Mouse (Mus musculus): ENCODE data around the gene Mpp4. TPM values are rescaled to one million over a fixed set of nuclear protein-coding genes. Genes with fewer than 3 reads are reported as not detected.
A peak's percentile ranks its signal among the peaks of the same experiment; 100 is the strongest.

Gene Mpp4
- polyA plus RNA-seq, 1 experiment from 2014 or later, result 0.62 TPM

GRCm38 (mm10) chr1:59173023-59173422 is 9.8 kb upstream of the Mpp4 start:
- no peaks in the 10 kb centered on the region for H3K9me3 ChIP-seq (ENCODE audit: control insufficient read depth, low read length)
- H3K27me3 ChIP-seq (ENCODE audit: control insufficient read depth, insufficient read depth, low read length), result no peaks in the 10 kb centered on the region
- H3K27ac ChIP-seq (ENCODE audit: low read depth, low read length), result no peak overlapping the region
- 75% methylated on average over 5 of the region's 5 CpGs for WGBS
- no peak overlapping the region for H3K4me3 ChIP-seq (ENCODE audit: low read length)
- no peak overlapping the region for H3K4me2 ChIP-seq (replicated peaks; ENCODE audit: low read depth, low read length)
- H3K4me1 ChIP-seq (ENCODE audit: control insufficient read depth, insufficient read depth, low read length), result peaks cover 8% of the 10 kb centered on the region; the same call in 1 of the 2 replicates
- H3K36me3 ChIP-seq (ENCODE audit: control insufficient read depth, insufficient read depth, low read length), result peaks cover 20% of the 10 kb centered on the region; the same call in 1 of the 2 replicates
- ATAC-seq (ENCODE audit: low FRiP score, low TSS enrichment), result no peak
- H3K9ac ChIP-seq (ENCODE audit: low read depth, low read length), result no peak overlapping the region

GRCm38 (mm10) chr1:59171875-59172274 is 8.7 kb upstream of the Mpp4 start:
- Histone ChIP-seq H3K4me3 (ENCODE audit: low read length) (no peak overlapping the region), H3K27ac (ENCODE audit: low read depth, low read length) (no peak overlapping the region; the same call in 1 of the 2 replicates), H3K4me2 (replicated peaks; ENCODE audit: low read depth, low read length) (no peak overlapping the region), H3K9me3 (ENCODE audit: control insufficient read depth, low read length) (no peaks in the 10 kb centered on the region), H3K9ac (ENCODE audit: low read depth, low read length) (no peak overlapping the region; the same call in 1 of the 2 replicates), H3K4me1 (ENCODE audit: control insufficient read depth, insufficient read depth, low read length) (peaks cover 8% of the 10 kb centered on the region; the same call in 1 of the 2 replicates), H3K36me3 (ENCODE audit: control insufficient read depth, insufficient read depth, low read length) (peaks cover 11% of the 10 kb centered on the region; the same call in 1 of the 2 replicates), H3K27me3 (ENCODE audit: control insufficient read depth, insufficient read depth, low read length) (no peaks in the 10 kb centered on the region)
- 45% methylated on average over 5 of the region's 5 CpGs for WGBS
- ATAC-seq (ENCODE audit: low FRiP score, low TSS enrichment), result 0 out of 2 replicates have a peak, but pooled peaks have one; percentile 44

GRCm38 (mm10) chr1:59170290-59170689 is 7.1 kb upstream of the Mpp4 start:
- Histone ChIP-seq H3K36me3 (ENCODE audit: control insufficient read depth, insufficient read depth, low read length) (peaks cover 15% of the 10 kb centered on the region; the same call in 1 of the 2 replicates), H3K4me2 (replicated peaks; ENCODE audit: low read depth, low read length) (no peak overlapping the region), H3K27ac (ENCODE audit: low read depth, low read length) (no peak overlapping the region), H3K4me3 (ENCODE audit: low read length) (no peak overlapping the region), H3K27me3 (ENCODE audit: control insufficient read depth, insufficient read depth, low read length) (no peaks in the 10 kb centered on the region), H3K9me3 (ENCODE audit: control insufficient read depth, low read length) (no peaks in the 10 kb centered on the region), H3K9ac (ENCODE audit: low read depth, low read length) (no peak overlapping the region), H3K4me1 (ENCODE audit: control insufficient read depth, insufficient read depth, low read length) (peaks cover 8% of the 10 kb centered on the region; the same call in 1 of the 2 replicates)
- ATAC-seq (ENCODE audit: low FRiP score, low TSS enrichment), result no peak
- WGBS, result 87% methylated on average over 8 of the region's 8 CpGs

DNA sequence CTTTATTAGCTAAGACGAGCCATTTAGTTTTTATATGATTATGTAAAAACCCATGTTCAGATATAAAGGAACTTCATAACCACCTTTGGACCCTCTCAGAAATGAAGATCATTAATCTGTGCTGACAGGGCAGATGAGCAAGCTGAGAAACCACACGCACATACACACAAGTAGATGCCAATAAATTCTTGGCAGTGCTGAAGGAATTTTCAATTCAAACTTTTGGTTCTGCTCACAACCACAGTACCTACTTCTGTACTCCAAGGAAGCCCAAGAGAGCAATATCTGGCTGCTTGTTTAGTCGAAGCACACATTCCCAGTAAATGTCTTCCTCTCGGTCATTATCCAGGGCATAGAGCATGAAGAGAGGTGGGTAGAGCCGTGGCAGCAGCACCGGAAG is 6.4 kb upstream of the Mpp4 start:
- peaks cover 11% of the 10 kb centered on the region; the same call in 1 of the 2 replicates for H3K36me3 ChIP-seq (ENCODE audit: control insufficient read depth, insufficient read depth, low read length)
- H3K4me3 ChIP-seq (ENCODE audit: low read length), result no peak overlapping the region
- no peak overlapping the region for H3K27ac ChIP-seq (ENCODE audit: low read depth, low read length)
- H3K4me2 ChIP-seq (replicated peaks; ENCODE audit: low read depth, low read length), result no peak overlapping the region
- no peak overlapping the region for H3K9ac ChIP-seq (ENCODE audit: low read depth, low read length)
- no peak for ATAC-seq (ENCODE audit: low FRiP score, low TSS enrichment)
- peaks cover 8% of the 10 kb centered on the region; the same call in 1 of the 2 replicates for H3K4me1 ChIP-seq (ENCODE audit: control insufficient read depth, insufficient read depth, low read length)
- 85% methylated on average over 6 of the region's 6 CpGs for WGBS
- no peaks in the 10 kb centered on the region for H3K9me3 ChIP-seq (ENCODE audit: control insufficient read depth, low read length)
- H3K27me3 ChIP-seq (ENCODE audit: control insufficient read depth, insufficient read depth, low read length), result no peaks in the 10 kb centered on the region

DNA sequence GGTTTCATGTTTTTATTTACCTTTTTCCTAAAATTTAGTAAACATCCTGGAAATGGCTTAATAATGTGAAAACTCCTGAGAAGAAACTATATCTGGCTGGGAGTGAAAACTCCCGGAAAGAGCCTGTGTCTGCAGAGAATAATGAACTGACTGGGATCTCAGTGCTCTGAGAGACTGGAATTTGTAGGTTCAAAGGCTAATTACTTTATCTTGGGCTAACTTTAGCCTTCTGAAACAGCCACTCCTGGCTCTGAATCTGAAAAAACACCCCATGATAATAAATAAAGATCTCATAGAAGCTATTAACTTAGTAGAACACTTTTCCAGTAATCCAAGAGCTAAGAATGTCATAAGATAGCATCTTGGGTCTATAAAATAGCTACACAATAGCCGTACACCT is 5.4 kb upstream of the Mpp4 start:
- Histone ChIP-seq H3K9ac (ENCODE audit: low read depth, low read length) (no peak overlapping the region), H3K9me3 (ENCODE audit: control insufficient read depth, low read length) (no peaks in the 10 kb centered on the region), H3K27me3 (ENCODE audit: control insufficient read depth, insufficient read depth, low read length) (no peaks in the 10 kb centered on the region), H3K4me2 (replicated peaks; ENCODE audit: low read depth, low read length) (no peak overlapping the region), H3K4me1 (ENCODE audit: control insufficient read depth, insufficient read depth, low read length) (peaks cover 8% of the 10 kb centered on the region; the same call in 1 of the 2 replicates), H3K27ac (ENCODE audit: low read depth, low read length) (peak overlapping the region; percentile 20; the same call in 1 of the 2 replicates), H3K36me3 (ENCODE audit: control insufficient read depth, insufficient read depth, low read length) (peaks cover 17% of the 10 kb centered on the region; the same call in 1 of the 2 replicates), H3K4me3 (ENCODE audit: low read length) (no peak overlapping the region)
- no peak for ATAC-seq (ENCODE audit: low FRiP score, low TSS enrichment)
- 50% methylated on average over 2 of the region's 2 CpGs for WGBS

DNA sequence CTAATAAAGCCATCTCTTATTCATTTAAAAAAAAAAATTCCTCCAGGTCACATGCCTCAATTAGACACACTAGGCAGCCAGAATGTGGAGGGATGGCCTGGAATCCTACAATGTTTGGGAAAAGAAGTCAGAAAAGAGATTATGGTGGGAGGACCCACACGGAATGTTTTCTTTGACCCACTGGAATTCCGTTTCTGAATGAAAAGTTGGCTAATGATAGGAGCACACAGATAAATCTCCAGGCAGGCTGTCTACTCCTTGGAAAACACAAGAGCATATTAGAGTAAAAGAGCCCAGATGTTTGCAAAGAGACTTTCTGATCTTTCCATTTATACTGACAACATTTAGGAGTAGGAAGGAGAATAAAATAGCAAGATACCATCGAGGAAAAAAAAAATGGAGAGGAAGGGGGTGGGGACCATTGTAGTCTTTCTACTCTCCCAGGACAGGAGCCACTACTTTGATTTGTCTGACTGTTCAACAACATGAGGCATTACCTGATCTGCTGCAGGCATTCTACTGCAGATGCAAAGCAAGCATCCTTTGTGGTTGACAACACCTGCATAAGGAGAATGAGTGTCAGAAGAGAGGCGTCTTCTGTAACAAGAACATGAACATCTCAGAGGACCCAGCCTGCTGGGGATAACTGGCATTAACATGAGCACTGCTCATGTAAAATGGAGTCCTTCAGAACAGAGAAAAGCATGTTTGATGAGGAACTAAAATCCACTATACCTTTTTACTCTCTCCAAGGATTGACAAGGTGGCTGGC is 4.7 kb upstream of the Mpp4 start:
- 61% methylated on average over 4 of the region's 4 CpGs for WGBS
- H3K4me1 ChIP-seq (ENCODE audit: control insufficient read depth, insufficient read depth, low read length), result peaks cover 8% of the 10 kb centered on the region; the same call in 1 of the 2 replicates
- ATAC-seq (ENCODE audit: low FRiP score, low TSS enrichment), result 0 out of 2 replicates have a peak, but pooled peaks have one; percentile 43
- peaks cover 21% of the 10 kb centered on the region; the same call in 1 of the 2 replicates for H3K36me3 ChIP-seq (ENCODE audit: control insufficient read depth, insufficient read depth, low read length)
- H3K9me3 ChIP-seq (ENCODE audit: control insufficient read depth, low read length), result no peaks in the 10 kb centered on the region
- H3K9ac ChIP-seq (ENCODE audit: low read depth, low read length), result no peak overlapping the region
- H3K27me3 ChIP-seq (ENCODE audit: control insufficient read depth, insufficient read depth, low read length), result no peaks in the 10 kb centered on the region
- peak overlapping the region; percentile 42; the same call in 1 of the 2 replicates for H3K27ac ChIP-seq (ENCODE audit: low read depth, low read length)
- no peak overlapping the region for H3K4me2 ChIP-seq (replicated peaks; ENCODE audit: low read depth, low read length)
- no peak overlapping the region for H3K4me3 ChIP-seq (ENCODE audit: low read length)

GRCm38 (mm10) chr1:59166232-59166905 is 3.2 kb upstream of the Mpp4 start:
- Histone ChIP-seq H3K9ac (ENCODE audit: low read depth, low read length) (no peak overlapping the region), H3K4me2 (replicated peaks; ENCODE audit: low read depth, low read length) (no peak overlapping the region), H3K27me3 (ENCODE audit: control insufficient read depth, insufficient read depth, low read length) (no peaks in the 10 kb centered on the region), H3K9me3 (ENCODE audit: control insufficient read depth, low read length) (no peaks in the 10 kb centered on the region), H3K36me3 (ENCODE audit: control insufficient read depth, insufficient read depth, low read length) (peaks cover 21% of the 10 kb centered on the region; the same call in 1 of the 2 replicates), H3K27ac (ENCODE audit: low read depth, low read length) (no peak overlapping the region), H3K4me1 (ENCODE audit: control insufficient read depth, insufficient read depth, low read length) (0 out of 2 replicates have a peak, but pooled peaks cover 3% of the 10 kb centered on the region), H3K4me3 (ENCODE audit: low read length) (no peak overlapping the region)
- ATAC-seq (ENCODE audit: low FRiP score, low TSS enrichment), result no peak
- WGBS, result 89% methylated on average over 9 of the region's 9 CpGs

- Histone ChIP-seq H3K36me3 (ENCODE audit: control insufficient read depth, insufficient read depth, low read length) (peaks cover 17% of the 10 kb centered on the region; the same call in 1 of the 2 replicates), H3K4me3 (ENCODE audit: low read length) (no peak overlapping the region), H3K9ac (ENCODE audit: low read depth, low read length) (no peak overlapping the region), H3K4me2 (replicated peaks; ENCODE audit: low read depth, low read length) (no peak overlapping the region), H3K9me3 (ENCODE audit: control insufficient read depth, low read length) (no peaks in the 10 kb centered on the region), H3K27ac (ENCODE audit: low read depth, low read length) (no peak overlapping the region), H3K4me1 (ENCODE audit: control insufficient read depth, insufficient read depth, low read length) (no peaks in the 10 kb centered on the region), H3K27me3 (ENCODE audit: control insufficient read depth, insufficient read depth, low read length) (no peaks in the 10 kb centered on the region)
- no peak for ATAC-seq (ENCODE audit: low FRiP score, low TSS enrichment)
- WGBS, result 79% methylated on average over 5 of the region's 5 CpGs
Measured at GRCm38 (mm10) chr1:59163918-59164317, 729 bp upstream of the Mpp4 start.

Data from kidney, embryonic 14.5 days (tissue).